Mouse (Mus musculus) liver, embryonic 14.5 days (tissue): ENCODE data around the gene Bcas3. TPM values are rescaled to one million over a fixed set of nuclear protein-coding genes. Genes with fewer than 3 reads are reported as not detected.

Experiments used
- ATAC-seq: fragments of 200-750 bp; cut with Nextera tagmentation; 2 replicates; pipeline ENCODE4 v1.8.0; 2017; ENCODE audit warnings: moderate number of reproducible peaks, mild to moderate bottlenecking, moderate library complexity; ENCODE audit not compliant: insufficient read depth
- DNase-seq, 3 experiments: peaks; one replicate each; pipeline ENCODE4 v3.0.0-alpha.2; 2012 to 2013; ENCODE audit warnings: low read depth in 3 of 3, low spot score in 3 of 3
- H3K27ac ChIP-seq: fragments of 300-500 bp; sonication (generic); 2 replicates; pipeline ENCODE4 v1.5.1; 2014; ENCODE audit warnings: moderate library complexity, mild to moderate bottlenecking, control low read depth, inconsistent platforms
- H3K27me3 ChIP-seq: fragments of 300-500 bp; sonication (generic); 2 replicates; pipeline ENCODE4 v1.6.1; 2014; ENCODE audit warnings: mild to moderate bottlenecking, low read length, moderate library complexity; ENCODE audit not compliant: control insufficient read depth, insufficient read depth
- H3K36me3 ChIP-seq: fragments of 300-500 bp; sonication (generic); replicated peaks from 2 replicates; pipeline ENCODE4 v1.6.1; 2014; ENCODE audit warnings: low read depth; ENCODE audit not compliant: control insufficient read depth, insufficient read depth
- H3K4me1 ChIP-seq, 2 experiments: fragments of 200-500 bp in 1 of 2; fragments of 300-500 bp in 1 of 2; sonication (generic) in 1 of 2; replicated peaks; 2 replicates each; pipeline ENCODE4 v1.6.1; 2012 to 2014; ENCODE audit warnings: antibody characterized with exemption in 1 of 2, inconsistent platforms in 1 of 2, low read length in 1 of 2; ENCODE audit not compliant: control insufficient read depth in 2 of 2, insufficient read depth in 2 of 2
- H3K4me2 ChIP-seq: fragments of 300-500 bp; sonication (generic); 2 replicates; pipeline ENCODE4 v1.6.1; 2014; ENCODE audit warnings: low read depth, mild to moderate bottlenecking, control low read depth, moderate library complexity
- H3K4me3 ChIP-seq, 2 experiments: fragments of 200-500 bp in 1 of 2; fragments of 300-500 bp in 1 of 2; sonication (generic) in 1 of 2; 2 replicates each; pipeline ENCODE4 v1.5.1; 2012 to 2014; ENCODE audit warnings: low read depth in 2 of 2, low read length in 2 of 2, mild to moderate bottlenecking in 2 of 2, control low read depth in 1 of 2, inconsistent platforms in 1 of 2, moderate library complexity in 1 of 2; ENCODE audit not compliant: insufficient read depth in 1 of 2
- H3K9ac ChIP-seq: fragments of 300-500 bp; sonication (generic); replicated peaks from 2 replicates; pipeline ENCODE4 v1.6.1; 2014; ENCODE audit warnings: mild to moderate bottlenecking, control low read depth, moderate library complexity
- H3K9me3 ChIP-seq: fragments of 300-500 bp; sonication (generic); 2 replicates; pipeline ENCODE4 v1.6.1; 2016; ENCODE audit warnings: low read length, mixed read lengths; ENCODE audit not compliant: control insufficient read depth
- CTCF ChIP-seq: IDR thresholded peaks from 2 replicates; pipeline ENCODE4 v1.5.1; 2016; ENCODE audit warnings: antibody characterized with exemption, low read depth, control low read depth
- EP300 ChIP-seq: IDR thresholded peaks from 2 replicates; pipeline ENCODE4 v1.6.1; 2016; ENCODE audit warnings: antibody characterized with exemption, low read depth
- WGBS: fragments of 180-500 bp; shearing (Covaris S2); extraction: QIAGEN DNeasy Blood & Tissue Kit; methylation state at CpG from one replicate; pipeline ENCODE4 v1.1.7; 2014; ENCODE audit not compliant: insufficient replicate concordance; 5-methylcytosine and 5-hydroxymethylcytosine counted together
- polyA plus RNA-seq, 2 experiments: library from polyadenylated mRNA; depleted of rRNA in 1 of 2; stranded (reverse) in 1 of 2; unstranded in 1 of 2; fragments of >200 nt; fragmentation: Nextera tagmentation in 1 of 2; extraction: Ambion mirVana in 1 of 2; gene quantifications; 2 replicates each; pipeline versions ENCODE4 v1.2.1 to v1.2.3; 2012 to 2014

Bcas3 gene
- polyA plus RNA-seq, 2 experiments: 6.9 to 17.5 TPM

- Histone ChIP-seq H3K4me2 (no peak overlapping the region), H3K4me1 (peaks cover 0 to 9% of the 10 kb centered on the region in 2 experiments; a peak in 3 of 4 replicates), H3K9me3 (no peaks in the 10 kb centered on the region), H3K9ac (no peak overlapping the region), H3K36me3 (no peaks in the 10 kb centered on the region), H3K27me3 (no peaks in the 10 kb centered on the region), H3K27ac (no peak overlapping the region), H3K4me3 (no peak overlapping the region)
- WGBS: 73% methylated on average over 6 of the region's 6 CpGs
- TF ChIP-seq CTCF (no peak), EP300 (no peak)
- ATAC-seq (no peak), DNase-seq (no peak)
Observed at GRCm38 (mm10) chr11:85709147-85709546, 356.2 kb downstream of the Bcas3 start.

GRCm38 (mm10) chr11:85710155-85710554 is 357.2 kb downstream of the Bcas3 start:
- WGBS: 48% methylated on average over 7 of the region's 7 CpGs
- H3K9ac ChIP-seq: no peak overlapping the region
- no peak for ATAC-seq

GRCm38 (mm10) chr11:85712026-85712804 is 359.2 kb downstream of the Bcas3 start:
- H3K27ac ChIP-seq: no peak overlapping the region
- no peak overlapping the region for H3K4me2 ChIP-seq
- TF ChIP-seq EP300: no peak

More at GRCm38 (mm10) chr11:85710155-85710554, 357.2 kb downstream of the Bcas3 start:
- Histone ChIP-seq H3K4me3 (no peak overlapping the region), H3K4me1 (peaks cover 0 to 9% of the 10 kb centered on the region in 2 experiments; a peak in 3 of 4 replicates), H3K27ac (no peak overlapping the region), H3K9me3 (no peaks in the 10 kb centered on the region), H3K4me2 (no peak overlapping the region), H3K27me3 (no peaks in the 10 kb centered on the region), H3K36me3 (no peaks in the 10 kb centered on the region)
- TF ChIP-seq EP300 (no peak), CTCF (no peak)
- DNase-seq: no peak

GRCm38 (mm10) chr11:85712860-85713813 is 360.2 kb downstream of the Bcas3 start:
- no peak overlapping the region for H3K27ac ChIP-seq
- H3K4me3 ChIP-seq: no peak overlapping the region
- no peak overlapping the region; the same call in 1 of the 2 replicates for H3K4me2 ChIP-seq
- H3K27me3 ChIP-seq: no peaks in the 10 kb centered on the region
- no peak for ATAC-seq
- H3K9ac ChIP-seq: no peak overlapping the region
- peak; percentile 20 to 31 (median 30) for DNase-seq
- peaks cover 0 to 9% of the 10 kb centered on the region in 2 experiments; a peak in 3 of 4 replicates for H3K4me1 ChIP-seq
- H3K9me3 ChIP-seq: no peaks in the 10 kb centered on the region
- H3K36me3 ChIP-seq: no peaks in the 10 kb centered on the region
- TF ChIP-seq CTCF: no peak
- no peak for TF ChIP-seq EP300
- 44% methylated on average over 19 of the region's 19 CpGs for WGBS

More at GRCm38 (mm10) chr11:85712026-85712804, 359.2 kb downstream of the Bcas3 start:
- H3K27me3 ChIP-seq: no peaks in the 10 kb centered on the region
- H3K4me1 ChIP-seq: peaks cover 0 to 9% of the 10 kb centered on the region in 2 experiments; a peak in 3 of 4 replicates
- WGBS: 80% methylated on average over 8 of the region's 8 CpGs
- H3K36me3 ChIP-seq: no peaks in the 10 kb centered on the region
- H3K4me3 ChIP-seq: no peak overlapping the region
- DNase-seq (no peak), ATAC-seq (no peak)
- H3K9me3 ChIP-seq: no peaks in the 10 kb centered on the region
- no peak overlapping the region for H3K9ac ChIP-seq
